Comparison of ENCODE assay signal across 10 mouse cellular contexts in the genomic region with DNA sequence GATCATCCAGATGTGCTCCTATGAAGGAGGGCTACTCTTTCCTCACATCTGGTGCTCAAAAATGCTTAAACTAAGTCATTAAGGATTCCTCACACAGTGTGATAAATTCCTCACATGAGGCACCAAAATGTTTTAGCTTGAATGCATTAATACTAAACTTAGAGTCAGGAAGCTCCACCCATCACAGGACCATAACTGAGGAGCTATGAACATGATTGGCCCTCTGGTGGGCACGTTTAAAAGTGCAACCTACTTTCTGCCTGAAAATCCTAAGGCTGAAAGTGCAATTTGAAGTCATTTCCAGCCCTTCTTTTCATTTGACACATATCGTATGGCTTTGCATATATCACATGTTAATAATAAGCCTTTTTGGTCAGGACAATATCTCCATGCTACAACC.
DNase-seq lines count a peak whose midpoint lies in the region; ATAC-seq and TF ChIP-seq lines count a peak whose summit lies in the region.
"Had no signal": no experiment of that assay in that cellular context is flagged by ENCODE, and none has a peak within 500 bp of the region (broad histone marks: within the 10 kb centered on the region; RNA-seq: fewer than 3 reads in every experiment).

No protein-coding gene starts in this region.

- no peaks in the 10 kb centered on the region for H3K9me3 ChIP-seq in neural tube, embryonic 15.5 days (replicated peaks)
- H3K9me3 ChIP-seq: hindbrain, embryonic 15.5 days; neural tube, embryonic 12.5 days had no signal

- no peak for ATAC-seq in neural tube, embryonic 15.5 days (ENCODE audit: low FRiP score)
- ATAC-seq in inflammation-experienced regulatory T-cells, adult 6 months: peak; percentile 63
- peak; percentile 86 for ATAC-seq in megakaryocyte progenitor cell, adult 5-6 weeks (replicated peaks; ENCODE audit: poor library complexity)

- peak; percentile 17 for DNase-seq in gastrocnemius, adult 18-20 months (ENCODE audit: low spot score)
- no peak for DNase-seq in gastrocnemius, postnatal 36 days
- DNase-seq in neural tube, embryonic 10.5 days (ENCODE audit: extremely low spot score, low spot score): peak; percentile 31
- DNase-seq in Muller cell, postnatal 12 days (ENCODE audit: inconsistent ontology term): no peak

- no peak overlapping the region for H3K4me3 ChIP-seq in neural tube, embryonic 15.5 days (replicated peaks)
- no peak overlapping the region for H3K4me3 ChIP-seq in bone marrow, adult 2 months (replicated peaks; ENCODE audit: control insufficient read depth, low read depth, low read length)
- H3K4me3 ChIP-seq: hindbrain, embryonic 15.5 days; neural tube, embryonic 12.5 days had no signal

- WGBS in neural tube, embryonic 15.5 days: 38% methylated on average over 2 of the region's 2 CpGs
- WGBS in bone marrow, adult 2 months: 19% methylated on average over 2 of the region's 2 CpGs

- H3K9ac ChIP-seq in neural tube, embryonic 15.5 days (replicated peaks): no peak overlapping the region
- H3K9ac ChIP-seq: hindbrain, embryonic 15.5 days; neural tube, embryonic 12.5 days had no signal

- intact Hi-C loops in gastrocnemius, postnatal 36 days (cut with DNase I): no loop called here

- H3K4me1 ChIP-seq in neural tube, embryonic 15.5 days: no peaks in the 10 kb centered on the region
- H3K4me1 ChIP-seq in bone marrow, adult 2 months (ENCODE audit: control insufficient read depth, insufficient read depth, low read length): peaks cover 3% of the 10 kb centered on the region
- H3K4me1 ChIP-seq: hindbrain, embryonic 15.5 days; neural tube, embryonic 12.5 days had no signal

- no peak overlapping the region for H3K27ac ChIP-seq in neural tube, embryonic 15.5 days (replicated peaks)
- H3K27ac ChIP-seq in bone marrow, adult 2 months (ENCODE audit: control insufficient read depth, insufficient read depth, low read depth, low read length, poor library complexity): no peak overlapping the region
- H3K27ac ChIP-seq: hindbrain, embryonic 15.5 days; neural tube, embryonic 12.5 days had no signal

- TF ChIP-seq POLR2A in bone marrow, adult 2 months (IDR thresholded peaks at IDR 0.05; ENCODE audit: borderline replicate concordance, control insufficient read depth, low read depth, low read length): no peak

- no peak overlapping the region for H3K4me2 ChIP-seq in neural tube, embryonic 15.5 days
- H3K4me2 ChIP-seq: hindbrain, embryonic 15.5 days; neural tube, embryonic 12.5 days had no signal

- no peaks in the 10 kb centered on the region for H3K27me3 ChIP-seq in neural tube, embryonic 15.5 days (replicated peaks)
- H3K27me3 ChIP-seq: hindbrain, embryonic 15.5 days; neural tube, embryonic 12.5 days had no signal

- TF ChIP-seq CTCF in bone marrow, adult 2 months (IDR thresholded peaks at IDR 0.05; ENCODE audit: control insufficient read depth, insufficient read depth, low read length): 0 out of 2 replicates have a peak, but pooled peaks have one; percentile 6

- no peaks in the 10 kb centered on the region for H3K36me3 ChIP-seq in neural tube, embryonic 15.5 days
- H3K36me3 ChIP-seq: hindbrain, embryonic 15.5 days; neural tube, embryonic 12.5 days had no signal

Comparison
In these comparisons a context has a peak if more than half of its experiments do, and no peak if none do; other contexts are left out.
1. DNase-seq: peak in gastrocnemius, adult 18-20 months (single experiment) and neural tube, embryonic 10.5 days (single experiment); none in gastrocnemius, postnatal 36 days (0 of 2) and Muller cell, postnatal 12 days (single experiment).